Mouse (Mus musculus): ENCODE data around the gene Rgs3. TPM values are rescaled to one million over a fixed set of nuclear protein-coding genes. Genes with fewer than 3 reads are reported as not detected.
A peak's percentile ranks its signal among the peaks of the same experiment; 100 is the strongest.
"Not testable (repeated sequence)": the region's sequence is repeated elsewhere in the genome, so short reads cannot be mapped to it uniquely, and the experiment has no call there.

Gene Rgs3
- total and polyA plus RNA-seq, 2 experiments, result 9.6 to 13.0 TPM

- H3K79me2 ChIP-seq (ENCODE audit: control insufficient read depth, insufficient read depth, low read length), result no peaks in the 10 kb centered on the region
- no peaks in the 10 kb centered on the region for H3K27me3 ChIP-seq (ENCODE audit: control insufficient read depth, insufficient read depth, low read length)
- H3K27ac ChIP-seq (replicated peaks; ENCODE audit: insufficient read depth, low read depth, low read length), result no peak overlapping the region
- no peak for DNase-seq (ENCODE audit: extremely low read depth, low read depth, low spot score)
- no peak overlapping the region for H3K4me3 ChIP-seq (ENCODE audit: insufficient read depth, low read depth, low read length)
- WGBS, result 84% methylated on average over 8 of the region's 8 CpGs
- TF ChIP-seq POLR2A (IDR thresholded peaks at IDR 0.05; ENCODE audit: extremely low read depth, insufficient read depth, low read length), result no peak
- TF ChIP-seq CTCF (IDR thresholded peaks at IDR 0.05; ENCODE audit: low read depth, low read length), result no peak
- H3K36me3 ChIP-seq (ENCODE audit: control insufficient read depth, insufficient read depth, low read length), result no peaks in the 10 kb centered on the region
- no peaks in the 10 kb centered on the region; the same call in 1 of the 2 replicates for H3K4me1 ChIP-seq (ENCODE audit: control insufficient read depth, insufficient read depth, low read length)
- H3K9ac ChIP-seq (ENCODE audit: low read depth, low read length), result no peak overlapping the region
Measured at GRCm38 (mm10) chr4:62587067-62587466, 27.4 kb downstream of the Rgs3 start.

- Histone ChIP-seq H3K9ac (ENCODE audit: low read depth, low read length) (no peak overlapping the region), H3K27ac (replicated peaks; ENCODE audit: insufficient read depth, low read depth, low read length) (peak overlapping the region; percentile 23; the same call in 1 of the 2 replicates), H3K36me3 (ENCODE audit: control insufficient read depth, insufficient read depth, low read length) (no peaks in the 10 kb centered on the region), H3K4me3 (ENCODE audit: insufficient read depth, low read depth, low read length) (no peak overlapping the region), H3K27me3 (ENCODE audit: control insufficient read depth, insufficient read depth, low read length) (no peaks in the 10 kb centered on the region), H3K4me1 (ENCODE audit: control insufficient read depth, insufficient read depth, low read length) (no peaks in the 10 kb centered on the region), H3K79me2 (ENCODE audit: control insufficient read depth, insufficient read depth, low read length) (no peaks in the 10 kb centered on the region)
- no peak for DNase-seq (ENCODE audit: extremely low read depth, low read depth, low spot score)
- TF ChIP-seq POLR2A (IDR thresholded peaks at IDR 0.05; ENCODE audit: extremely low read depth, insufficient read depth, low read length), result no peak
- no peak for TF ChIP-seq CTCF (IDR thresholded peaks at IDR 0.05; ENCODE audit: low read depth, low read length)
- WGBS, result 84% methylated on average over 1 of the region's 1 CpGs
Measured at GRCm38 (mm10) chr4:62590878-62591277, 31.2 kb downstream of the Rgs3 start.

- Histone ChIP-seq H3K79me2 (ENCODE audit: control insufficient read depth, insufficient read depth, low read length) (no peaks in the 10 kb centered on the region), H3K4me3 (ENCODE audit: insufficient read depth, low read depth, low read length) (no peak overlapping the region), H3K9ac (ENCODE audit: low read depth, low read length) (no peak overlapping the region), H3K4me1 (ENCODE audit: control insufficient read depth, insufficient read depth, low read length) (no peaks in the 10 kb centered on the region), H3K27me3 (ENCODE audit: control insufficient read depth, insufficient read depth, low read length) (no peaks in the 10 kb centered on the region), H3K36me3 (ENCODE audit: control insufficient read depth, insufficient read depth, low read length) (no peaks in the 10 kb centered on the region), H3K27ac (replicated peaks; ENCODE audit: insufficient read depth, low read depth, low read length) (no peak overlapping the region)
- peak; percentile 19 for DNase-seq (ENCODE audit: extremely low read depth, low read depth, low spot score)
- TF ChIP-seq POLR2A (IDR thresholded peaks at IDR 0.05; ENCODE audit: extremely low read depth, insufficient read depth, low read length) (no peak), CTCF (IDR thresholded peaks at IDR 0.05; ENCODE audit: low read depth, low read length) (no peak)
- 47% methylated on average over 11 of the region's 11 CpGs for WGBS
Measured at GRCm38 (mm10) chr4:62591326-62591725, 31.7 kb downstream of the Rgs3 start.

- not testable (repeated sequence) for H3K27ac ChIP-seq (replicated peaks; ENCODE audit: insufficient read depth, low read depth, low read length); DNase-seq (ENCODE audit: extremely low read depth, low read depth, low spot score); H3K9ac ChIP-seq (ENCODE audit: low read depth, low read length); H3K36me3 ChIP-seq (ENCODE audit: control insufficient read depth, insufficient read depth, low read length); H3K79me2 ChIP-seq (ENCODE audit: control insufficient read depth, insufficient read depth, low read length); H3K4me1 ChIP-seq (ENCODE audit: control insufficient read depth, insufficient read depth, low read length); H3K4me3 ChIP-seq (ENCODE audit: insufficient read depth, low read depth, low read length); H3K27me3 ChIP-seq (ENCODE audit: control insufficient read depth, insufficient read depth, low read length)
- 89% methylated on average over 24 of the region's 24 CpGs for WGBS
Measured at GRCm38 (mm10) chr4:62593546-62594240, 34.0 kb downstream of the Rgs3 start.

DNA sequence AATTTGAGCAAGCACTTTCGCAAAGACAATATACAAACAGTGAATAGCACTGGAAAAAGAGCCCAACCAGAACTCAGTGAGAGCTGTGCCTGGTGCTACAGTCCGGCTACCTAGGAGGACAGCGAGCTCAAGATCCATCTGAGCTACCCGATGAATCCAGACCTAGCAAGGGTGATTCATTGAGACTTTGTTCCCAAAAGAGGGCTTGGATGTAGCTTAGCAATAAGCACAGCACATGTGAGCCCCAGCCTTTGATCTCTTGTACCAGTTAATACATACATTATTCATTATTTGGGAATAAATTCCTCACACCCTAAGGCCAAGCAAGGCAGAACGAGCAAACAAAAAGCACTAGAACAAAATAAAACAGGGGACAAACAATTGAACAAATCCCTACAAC, 34.8 kb downstream of the Rgs3 start:
- H3K27ac ChIP-seq (replicated peaks; ENCODE audit: insufficient read depth, low read depth, low read length), result no peak overlapping the region
- 95% methylated on average over 5 of the region's 5 CpGs for WGBS

DNA sequence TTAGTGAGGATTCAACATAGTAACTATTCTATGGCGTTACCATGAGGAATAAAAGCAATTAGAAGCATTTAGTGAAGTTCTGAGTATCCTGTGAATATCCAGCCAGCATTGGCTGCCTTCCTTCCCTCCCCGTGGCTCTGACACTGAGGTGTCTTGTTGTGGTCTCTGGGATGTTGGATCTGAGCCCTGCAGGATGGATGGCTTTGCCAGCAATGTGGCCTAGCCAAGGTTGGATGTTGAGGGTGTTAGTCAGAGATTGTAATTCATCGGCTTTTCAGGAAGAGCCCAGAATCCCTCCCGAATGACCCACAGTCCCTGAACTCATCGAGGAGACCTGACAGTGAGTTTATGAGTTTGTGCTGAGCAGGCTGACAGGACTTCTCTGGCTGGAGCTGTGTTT, 36.4 kb downstream of the Rgs3 start:
- TF ChIP-seq CTCF (IDR thresholded peaks at IDR 0.05; ENCODE audit: low read depth, low read length) (no peak), POLR2A (IDR thresholded peaks at IDR 0.05; ENCODE audit: extremely low read depth, insufficient read depth, low read length) (no peak)
- no peak overlapping the region for H3K4me3 ChIP-seq (ENCODE audit: insufficient read depth, low read depth, low read length)
- DNase-seq (ENCODE audit: extremely low read depth, low read depth, low spot score), result no peak
- H3K4me1 ChIP-seq (ENCODE audit: control insufficient read depth, insufficient read depth, low read length), result no peaks in the 10 kb centered on the region
- no peak overlapping the region for H3K27ac ChIP-seq (replicated peaks; ENCODE audit: insufficient read depth, low read depth, low read length)
- no peaks in the 10 kb centered on the region for H3K36me3 ChIP-seq (ENCODE audit: control insufficient read depth, insufficient read depth, low read length)
- H3K79me2 ChIP-seq (ENCODE audit: control insufficient read depth, insufficient read depth, low read length), result no peaks in the 10 kb centered on the region
- WGBS, result 64% methylated on average over 5 of the region's 5 CpGs
- no peak overlapping the region for H3K9ac ChIP-seq (ENCODE audit: low read depth, low read length)
- H3K27me3 ChIP-seq (ENCODE audit: control insufficient read depth, insufficient read depth, low read length), result no peaks in the 10 kb centered on the region

More for the DNA sequence above, 34.8 kb downstream of the Rgs3 start:
- TF ChIP-seq CTCF (IDR thresholded peaks at IDR 0.05; ENCODE audit: low read depth, low read length), result no peak
- TF ChIP-seq POLR2A (IDR thresholded peaks at IDR 0.05; ENCODE audit: extremely low read depth, insufficient read depth, low read length), result no peak
- DNase-seq (ENCODE audit: extremely low read depth, low read depth, low spot score), result no peak
- Histone ChIP-seq H3K4me1 (ENCODE audit: control insufficient read depth, insufficient read depth, low read length) (no peaks in the 10 kb centered on the region), H3K79me2 (ENCODE audit: control insufficient read depth, insufficient read depth, low read length) (no peaks in the 10 kb centered on the region), H3K4me3 (ENCODE audit: insufficient read depth, low read depth, low read length) (no peak overlapping the region), H3K36me3 (ENCODE audit: control insufficient read depth, insufficient read depth, low read length) (no peaks in the 10 kb centered on the region), H3K9ac (ENCODE audit: low read depth, low read length) (no peak overlapping the region), H3K27me3 (ENCODE audit: control insufficient read depth, insufficient read depth, low read length) (no peaks in the 10 kb centered on the region)
